Mouse (Mus musculus) adipocyte (in vitro differentiated cells): Measurements from ENCODE around the gene Shroom3.
A peak's percentile ranks its signal among the peaks of the same experiment; 100 is the strongest.

Source experiments
- DNase-seq: peaks from one replicate; pipeline ENCODE4 v3.0.0-alpha.2; 2016; ENCODE audit warnings: low spot score

The Shroom3 gene

DNA sequence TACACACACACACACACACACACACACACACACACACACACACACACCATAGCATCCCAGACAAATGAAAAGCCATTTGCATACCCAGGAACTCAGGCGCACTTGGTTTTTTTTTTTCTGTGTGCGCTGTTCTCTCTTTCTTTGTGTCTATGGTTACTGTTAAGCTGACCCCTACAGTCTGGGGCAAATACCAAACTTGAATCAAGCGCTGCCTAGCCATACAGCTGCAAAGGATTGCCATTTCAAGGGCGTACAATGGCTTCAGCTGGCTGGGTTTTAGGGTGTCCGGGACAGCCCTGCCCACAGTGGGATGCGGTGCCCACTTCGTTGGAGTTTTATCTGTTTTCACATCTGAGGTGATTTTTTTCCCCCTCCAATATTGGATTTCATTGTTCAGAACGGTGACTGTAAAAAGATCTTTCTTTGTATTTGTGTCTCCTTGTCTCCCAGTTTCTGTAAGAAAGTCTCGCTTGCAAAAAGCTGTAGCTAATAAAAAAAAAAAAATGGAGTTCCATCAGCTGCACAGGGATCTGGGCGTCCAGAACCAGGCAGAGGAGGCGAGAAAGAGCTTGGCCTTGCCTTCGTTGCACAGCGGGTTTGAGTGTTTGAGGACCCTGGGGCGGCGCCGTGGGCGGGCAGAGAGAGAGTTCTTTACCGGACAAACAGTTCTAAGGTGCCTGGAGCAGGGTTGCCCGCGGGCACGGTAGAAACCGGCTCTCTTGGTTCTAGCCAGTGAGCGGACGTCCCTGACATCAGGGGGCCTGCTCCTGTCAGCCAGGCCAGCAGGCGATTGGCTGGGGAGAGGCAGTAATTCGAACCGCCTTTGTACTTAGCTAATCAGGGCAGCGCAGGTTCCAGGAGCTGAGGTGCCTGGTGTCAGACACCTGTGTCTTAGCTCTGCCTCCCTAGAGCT, 125.5 kb downstream of the Shroom3 start:
- no peak for DNase-seq

- no peak for DNase-seq
Observed at GRCm38 (mm10) chr5:92809416-92809750, 126.1 kb downstream of the Shroom3 start.

- no peak for DNase-seq
Observed at GRCm38 (mm10) chr5:92810922-92811533, 127.8 kb downstream of the Shroom3 start.

DNA sequence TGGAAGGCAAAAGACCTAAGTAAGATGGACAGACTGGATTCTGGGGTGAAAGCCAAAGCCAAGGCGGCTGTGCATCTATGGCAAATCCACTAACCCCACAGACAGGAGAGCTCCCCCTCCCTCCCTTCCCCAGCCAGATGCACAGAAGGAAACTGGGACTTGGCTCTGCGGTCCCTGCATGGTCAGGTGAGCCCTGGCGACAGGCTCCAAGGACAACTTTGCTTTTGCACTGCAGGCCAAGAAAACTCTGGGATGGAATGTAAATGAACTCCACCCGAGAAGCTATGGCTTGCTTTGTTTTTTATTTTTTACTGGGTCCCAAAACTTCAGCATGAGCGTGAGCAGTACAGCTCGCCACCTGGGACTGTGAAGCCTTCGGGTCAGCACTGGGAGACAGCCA, 128.5 kb downstream of the Shroom3 start:
- no peak for DNase-seq

DNA sequence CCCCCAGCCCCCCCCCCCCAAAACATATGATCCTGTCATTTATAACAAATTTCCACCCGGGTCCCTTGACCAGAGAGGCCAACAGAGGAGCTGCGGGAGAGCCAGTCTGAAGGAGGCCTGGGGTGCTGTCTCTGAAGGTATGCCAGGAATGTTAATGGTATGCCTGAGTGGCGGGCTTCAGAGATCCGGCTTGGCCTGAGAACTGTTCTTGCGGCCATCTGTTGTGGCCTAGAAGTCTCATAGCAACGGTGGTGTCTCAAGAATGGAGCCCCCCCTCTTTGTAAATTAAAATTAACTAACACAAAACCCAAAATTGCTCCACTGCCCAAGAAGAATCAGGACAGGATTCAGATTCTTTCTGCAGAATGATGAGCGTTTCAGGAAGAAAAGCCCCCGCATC, 129.7 kb downstream of the Shroom3 start:
- DNase-seq, result no peak

- no peak for DNase-seq
Observed at GRCm38 (mm10) chr5:92813562-92813961, 130.3 kb downstream of the Shroom3 start.

DNA sequence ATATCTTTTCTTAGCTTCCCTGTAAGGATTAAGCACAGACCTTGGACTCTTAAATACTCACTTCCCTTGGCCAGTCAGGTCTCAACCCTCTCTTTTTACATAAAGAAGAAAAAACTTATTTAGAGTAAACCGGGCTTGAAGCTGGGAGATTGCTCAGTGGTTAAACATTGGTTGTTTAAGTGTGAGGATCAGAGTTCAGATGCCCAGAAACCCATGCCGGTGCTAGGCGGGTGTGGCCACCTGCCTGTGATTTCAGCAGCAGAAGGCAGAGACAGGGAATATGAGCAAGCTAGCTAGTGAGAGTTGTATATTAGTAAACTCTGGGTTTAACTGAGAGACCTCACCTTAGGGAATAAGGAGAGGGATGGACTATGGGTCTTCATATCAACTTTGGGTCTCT, 131.4 kb downstream of the Shroom3 start:
- DNase-seq, result no peak

DNA sequence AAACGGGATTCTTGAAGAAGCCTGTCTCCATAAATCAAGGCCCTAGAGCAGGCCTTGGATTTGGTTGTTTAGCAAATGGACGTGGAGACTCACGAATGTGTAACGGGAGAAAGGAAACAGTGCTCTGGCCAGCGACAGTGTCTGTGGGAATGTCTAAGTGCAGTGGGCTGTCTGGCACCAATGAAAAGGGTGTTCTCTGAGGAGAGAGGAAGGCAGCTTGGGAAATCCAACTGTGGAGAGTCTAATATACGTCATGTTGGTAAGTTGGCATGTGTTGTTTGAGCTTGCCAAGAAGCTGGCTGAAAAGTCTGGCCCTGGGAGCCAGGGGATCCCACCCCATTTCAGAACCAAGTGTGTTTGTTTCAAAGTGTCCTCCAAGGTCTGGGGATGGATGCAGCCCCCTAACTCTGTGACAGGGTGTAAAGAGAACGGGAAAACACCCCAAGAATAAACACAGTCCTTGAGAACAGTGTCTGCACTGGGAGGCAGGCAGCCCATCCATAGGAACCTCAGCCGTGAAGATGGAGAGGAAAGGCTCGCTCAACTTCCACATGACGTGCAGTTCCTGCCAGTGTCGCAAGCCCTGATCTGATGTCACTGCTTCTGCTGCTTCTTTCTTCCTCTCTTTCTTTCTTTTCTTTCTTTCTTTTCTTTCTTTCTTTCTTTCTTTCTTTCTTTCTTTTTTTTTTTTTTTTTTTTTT, 134.0 kb downstream of the Shroom3 start:
- DNase-seq, result no peak

- no peak for DNase-seq
Observed at GRCm38 (mm10) chr5:92821370-92821769, 138.1 kb downstream of the Shroom3 start.

DNA sequence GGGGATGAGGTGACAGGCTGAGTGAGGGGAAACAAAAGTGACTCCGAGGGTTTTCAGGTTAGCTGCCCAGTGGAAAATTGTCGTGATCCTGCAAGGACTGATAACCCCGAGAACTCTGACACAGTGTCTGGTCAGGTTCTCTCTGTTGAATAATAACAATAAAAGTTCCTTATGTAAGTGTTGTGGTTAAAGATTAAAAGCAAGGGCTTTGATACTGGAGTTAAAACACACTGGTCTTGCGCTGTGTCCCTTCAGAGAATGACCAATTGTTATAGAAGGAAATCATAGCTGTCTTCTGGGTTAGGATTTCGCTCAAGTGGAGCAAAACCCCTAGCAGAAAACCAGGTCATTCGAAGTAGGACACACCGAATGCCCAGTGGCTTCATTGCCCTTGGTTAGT, 140.3 kb downstream of the Shroom3 start:
- DNase-seq, result no peak

GRCm38 (mm10) chr5:92824304-92825009, 141.2 kb downstream of the Shroom3 start:
- no peak for DNase-seq

DNA sequence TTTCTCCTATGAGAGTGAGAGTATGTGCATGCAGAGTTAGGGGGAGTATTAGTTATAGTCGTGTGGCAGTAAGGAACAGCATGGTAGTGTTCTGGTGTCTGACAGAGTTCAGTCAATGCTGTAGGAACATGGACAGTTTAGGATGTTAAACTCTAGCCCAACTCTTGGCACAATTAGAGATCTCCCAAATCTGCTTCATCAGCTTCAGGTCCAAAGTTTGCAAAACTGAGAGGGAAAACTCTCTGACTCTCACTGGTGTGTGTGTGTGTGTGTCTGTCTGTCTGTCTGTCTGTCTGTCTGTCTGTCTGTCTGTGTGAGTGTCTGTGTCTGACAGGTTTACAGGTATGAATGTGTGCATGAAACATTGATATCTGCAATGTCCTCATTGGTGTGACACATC, 147.2 kb downstream of the Shroom3 start:
- no peak for DNase-seq

DNA sequence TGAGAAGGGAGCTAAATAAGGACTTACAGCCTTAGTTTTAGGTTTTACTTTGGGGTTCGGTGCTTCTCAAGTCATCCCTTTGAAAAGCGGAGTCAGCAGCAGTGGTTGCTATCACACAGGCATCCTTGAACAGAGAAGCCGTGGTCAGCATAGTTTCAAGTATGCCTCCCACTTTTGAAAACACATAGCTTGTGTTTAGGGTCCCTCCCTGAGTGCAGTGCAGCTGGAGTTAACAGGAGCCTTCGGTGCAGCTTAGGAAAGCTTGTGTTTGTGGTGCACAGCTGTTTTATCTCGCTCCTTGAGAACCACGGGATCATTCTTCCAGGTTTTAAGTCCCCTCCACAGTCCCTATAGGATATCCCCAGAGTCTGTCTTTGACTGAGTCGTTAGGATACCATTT, 151.3 kb downstream of the Shroom3 start:
- no peak for DNase-seq

DNA sequence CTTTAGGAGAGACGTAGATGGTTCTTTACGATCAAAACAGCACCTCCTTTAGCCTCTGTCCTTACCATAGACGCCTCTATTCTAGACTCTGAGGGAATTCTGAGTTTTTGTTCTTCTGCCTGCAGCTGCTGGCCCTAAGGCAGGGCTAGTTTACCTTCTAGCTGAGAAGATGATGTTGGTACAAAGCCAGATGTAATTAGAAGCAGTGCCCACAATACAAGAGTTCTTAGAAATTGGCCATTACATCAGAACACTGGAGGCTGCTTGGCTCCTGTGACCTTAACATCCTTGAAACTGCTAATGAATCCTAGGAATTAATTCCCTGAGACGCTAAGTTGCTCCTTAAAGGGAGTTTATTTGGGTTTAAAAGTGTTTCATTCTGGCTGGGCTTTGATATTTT, 154.1 kb downstream of the Shroom3 start:
- DNase-seq, result no peak

DNA sequence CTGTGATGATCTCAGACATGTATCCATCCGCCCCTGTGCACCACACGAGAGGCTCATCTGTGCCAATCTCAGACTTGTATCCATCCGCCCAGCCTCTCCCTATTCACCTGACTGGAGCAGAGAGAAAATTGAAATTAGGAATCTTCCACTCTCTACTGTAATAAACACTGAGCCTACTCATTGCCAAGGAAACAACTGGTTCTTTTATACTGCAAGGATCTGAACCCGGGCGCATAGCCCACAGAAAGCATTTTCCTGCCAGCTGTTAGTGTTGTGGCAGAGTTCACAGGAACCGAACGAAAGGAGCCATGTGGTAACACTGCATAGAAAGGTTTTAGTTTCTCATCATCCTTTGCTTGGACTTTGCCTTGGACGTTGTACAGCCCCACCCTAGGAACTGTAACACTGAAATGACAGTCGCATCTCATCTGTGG, 155.1 kb downstream of the Shroom3 start:
- DNase-seq, result peak; percentile 60

DNA sequence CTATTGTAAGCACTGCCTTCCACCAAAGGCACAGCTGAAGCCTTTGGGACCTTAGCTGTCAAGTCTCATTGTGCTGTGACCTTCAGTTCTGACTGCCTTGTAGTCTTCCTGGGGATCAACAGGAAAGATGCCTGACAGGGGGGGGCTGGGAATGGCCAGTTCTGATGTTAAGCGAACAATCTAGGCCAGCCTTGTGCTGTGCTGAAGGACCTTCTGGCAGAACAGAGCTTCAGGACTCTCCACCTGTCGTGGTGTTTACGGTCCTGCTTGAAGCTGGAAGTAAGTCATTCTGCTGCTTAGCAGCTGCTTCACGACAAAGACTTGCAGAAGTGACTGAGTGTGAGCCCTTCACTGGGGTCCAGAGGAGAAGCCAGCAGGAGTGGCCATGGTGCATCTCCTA, 156.1 kb downstream of the Shroom3 start:
- no peak for DNase-seq

- peak; percentile 36 for DNase-seq
Observed at GRCm38 (mm10) chr5:92841474-92841873, 158.2 kb downstream of the Shroom3 start.

DNA sequence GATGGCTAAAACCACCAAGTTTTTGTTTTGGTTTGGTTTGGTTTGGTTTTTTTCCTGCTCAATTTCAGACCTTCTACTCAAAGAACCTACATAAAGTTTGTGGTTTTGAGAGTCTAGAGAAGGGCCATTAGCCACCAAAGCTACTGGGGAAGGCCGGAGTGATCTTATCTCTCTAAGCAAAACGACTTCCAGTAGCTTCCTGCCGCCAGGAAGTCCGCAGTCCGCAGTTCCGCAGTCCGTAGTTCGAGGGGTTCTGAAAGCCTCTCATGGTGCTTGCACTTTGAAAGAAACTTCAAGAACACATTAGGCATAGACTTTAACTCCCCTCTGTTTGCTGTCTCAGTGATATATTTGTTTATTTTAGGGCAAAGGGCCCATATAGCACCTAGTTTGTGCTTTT, 159.2 kb downstream of the Shroom3 start:
- no peak for DNase-seq

DNA sequence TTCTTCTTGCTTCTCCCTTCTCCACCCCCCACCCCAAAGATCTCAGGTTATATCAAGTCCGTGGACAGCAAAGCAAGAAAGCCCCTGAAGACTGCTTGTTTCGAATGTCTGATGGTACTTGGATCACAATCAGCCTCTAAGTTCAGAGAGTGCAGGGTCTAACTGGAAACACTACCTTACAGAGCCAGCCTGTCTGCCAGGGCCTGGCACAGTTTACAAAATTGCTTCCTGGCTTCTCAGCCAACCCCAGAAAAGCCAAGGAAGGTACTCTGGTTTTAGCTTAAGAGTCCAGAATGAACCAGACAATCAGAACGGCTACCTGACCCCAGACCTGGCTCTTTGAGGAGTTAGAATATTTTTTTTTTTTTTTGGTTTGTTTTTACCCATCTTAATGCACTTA, 159.6 kb downstream of the Shroom3 start:
- no peak for DNase-seq

DNA sequence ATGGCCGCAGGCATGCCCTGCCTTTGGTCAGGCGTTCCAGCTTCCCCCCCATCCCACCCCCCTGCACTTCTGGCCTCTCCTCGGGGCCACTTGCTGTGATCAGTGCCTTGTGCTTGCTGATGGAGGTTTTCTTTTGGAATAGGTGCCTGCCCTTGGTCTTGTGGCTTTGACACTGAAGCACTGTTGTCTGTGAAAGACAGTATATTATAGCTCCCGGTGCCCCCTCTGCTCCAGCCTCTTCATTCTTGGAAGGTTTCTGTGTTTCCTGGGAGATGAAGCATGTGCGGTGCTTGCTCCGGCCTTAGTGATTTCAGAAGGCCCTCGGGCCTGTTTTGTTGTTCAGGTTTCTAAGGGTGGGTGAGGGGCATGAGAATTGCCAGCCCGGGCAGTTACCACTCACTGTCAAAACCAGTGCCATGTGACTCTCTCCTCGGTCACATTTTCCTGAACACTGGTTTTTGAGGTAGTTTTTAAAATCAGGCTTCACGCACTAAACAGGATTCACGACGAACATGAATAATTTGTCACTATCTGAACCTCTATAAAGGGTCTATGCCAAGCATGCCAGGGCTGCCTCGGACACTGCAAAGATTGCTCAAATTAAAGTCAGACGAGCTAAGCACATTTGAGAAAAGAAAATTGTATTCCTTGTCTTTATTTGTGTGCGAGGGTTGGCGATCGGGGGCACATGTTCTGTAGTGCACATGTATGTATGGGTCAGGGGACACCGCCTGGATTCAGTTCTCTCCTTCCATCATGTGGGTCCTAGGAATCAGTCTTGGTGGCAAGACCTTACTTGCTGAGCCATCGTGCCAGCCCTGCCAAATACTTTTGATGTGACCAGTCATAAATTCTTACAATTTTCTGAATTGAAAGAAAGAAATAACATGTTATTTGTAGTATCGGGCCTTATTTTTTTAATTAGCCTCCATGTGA, 160.9 kb downstream of the Shroom3 start:
- no peak for DNase-seq

- DNase-seq, result no peak
Observed at GRCm38 (mm10) chr5:92849743-92850142, 166.5 kb downstream of the Shroom3 start.
